Mouse (Mus musculus) kidney, adult 2 months (tissue): ENCODE measurements around the gene Cers1. TPM values are rescaled to one million over a fixed set of nuclear protein-coding genes. Genes with fewer than 3 reads are reported as not detected.

Experiments
- DNase-seq: peaks from one replicate; pipeline ENCODE4 v3.0.0; 2021
- H3K27ac ChIP-seq: fragments of 200-500 bp; 2 replicates; pipeline ENCODE4 v1.5.1; 2012; ENCODE audit warnings: low read depth, low read length, control low read depth, inconsistent platforms; ENCODE audit not compliant: insufficient read depth
- H3K27me3 ChIP-seq: fragments of 200-500 bp; replicated peaks from 2 replicates; pipeline ENCODE4 v1.6.1; 2012; ENCODE audit warnings: mild to moderate bottlenecking, moderate library complexity, low read length, inconsistent platforms; ENCODE audit not compliant: control insufficient read depth, insufficient read depth
- H3K36me3 ChIP-seq: fragments of 200-500 bp; 2 replicates; pipeline ENCODE4 v1.6.1; 2012; ENCODE audit warnings: mild to moderate bottlenecking, moderate library complexity, low read length, inconsistent platforms; ENCODE audit not compliant: control insufficient read depth, insufficient read depth
- H3K4me1 ChIP-seq: fragments of 200-500 bp; 2 replicates; pipeline ENCODE4 v1.6.1; 2011; ENCODE audit warnings: low read length; ENCODE audit not compliant: control insufficient read depth, insufficient read depth
- H3K4me3 ChIP-seq: fragments of 200-500 bp; 2 replicates; pipeline ENCODE4 v1.5.1; 2011; ENCODE audit warnings: mild to moderate bottlenecking, low read depth, low read length, control low read depth; ENCODE audit not compliant: insufficient read depth
- CTCF ChIP-seq: fragments of 200-500 bp; conservative IDR thresholded peaks from 2 replicates; pipeline ENCODE4 v1.5.1; 2011; ENCODE audit warnings: low read depth, mild to moderate bottlenecking, control low read depth, low read length, moderate library complexity, mixed read lengths; ENCODE audit not compliant: insufficient read depth, insufficient read length
- POLR2A ChIP-seq: fragments of 200-500 bp; IDR thresholded peaks from one replicate; pipeline ENCODE4 v1.6.1; 2011; ENCODE audit warnings: low read depth, low read length, control low read depth
- WGBS: fragments of 180-500 bp; shearing (Covaris S2); methylation state at CpG from one replicate; pipeline ENCODE4 v1.1.7; 2018; 5-methylcytosine and 5-hydroxymethylcytosine counted together
- polyA plus RNA-seq: library from polyadenylated mRNA; depleted of rRNA; stranded (reverse); fragments of >200 nt; gene quantifications from 2 replicates; pipeline ENCODE4 v1.2.3, GENCODE M21; 2012

Gene Cers1
- polyA plus RNA-seq, 1 experiment, result 0.66 TPM

GRCm38 (mm10) chr8:70278175-70278574 is 37.4 kb upstream of the Cers1 start:
- Histone ChIP-seq H3K36me3 (no peaks in the 10 kb centered on the region), H3K4me3 (no peak overlapping the region), H3K27ac (no peak overlapping the region), H3K27me3 (no peaks in the 10 kb centered on the region), H3K4me1 (peaks cover 7% of the 10 kb centered on the region)
- no peak for TF ChIP-seq POLR2A
- no peak for TF ChIP-seq CTCF
- no peak for DNase-seq
- 49% methylated on average over 15 of the region's 15 CpGs for WGBS

GRCm38 (mm10) chr8:70279266-70279665 is 36.3 kb upstream of the Cers1 start:
- WGBS, result 63% methylated on average over 8 of the region's 8 CpGs
- Histone ChIP-seq H3K27ac (no peak overlapping the region), H3K36me3 (no peaks in the 10 kb centered on the region), H3K4me3 (no peak overlapping the region), H3K27me3 (no peaks in the 10 kb centered on the region), H3K4me1 (peaks cover 4% of the 10 kb centered on the region; the same call in 1 of the 2 replicates)
- no peak for TF ChIP-seq CTCF
- no peak for TF ChIP-seq POLR2A
- no peak for DNase-seq

GRCm38 (mm10) chr8:70281001-70281400 is 34.6 kb upstream of the Cers1 start:
- Histone ChIP-seq H3K4me3 (no peak overlapping the region), H3K27me3 (no peaks in the 10 kb centered on the region), H3K27ac (no peak overlapping the region), H3K4me1 (peaks cover 4% of the 10 kb centered on the region; the same call in 1 of the 2 replicates), H3K36me3 (no peaks in the 10 kb centered on the region)
- WGBS, result 50% methylated on average over 3 of the region's 3 CpGs
- DNase-seq, result no peak
- no peak for TF ChIP-seq CTCF
- no peak for TF ChIP-seq POLR2A

- Histone ChIP-seq H3K27ac (peak within 1 kb of the TSS; percentile 7), H3K4me3 (peak within 1 kb of the TSS; percentile 88), H3K27me3 (no peaks in the 10 kb centered on the region), H3K36me3 (no peaks in the 10 kb centered on the region), H3K4me1 (peaks cover 4% of the 10 kb centered on the region; the same call in 1 of the 2 replicates)
- DNase-seq, result peak; percentile 94
- 1% methylated on average over 32 of the region's 36 CpGs for WGBS
- peak; percentile 60 for TF ChIP-seq CTCF
- no peak for TF ChIP-seq POLR2A
These were observed 32.9 kb upstream of the Cers1 start, which contains the start of gene Homer3 for GRCm38 (mm10) chr8:70282603-70283135. Gene Homer3 (plus strand): TSS chr8:70282827.

- Histone ChIP-seq H3K27ac (0 out of 2 replicates have a peak overlapping the region, but pooled peaks have one; percentile 7), H3K4me1 (peaks cover 4% of the 10 kb centered on the region; the same call in 1 of the 2 replicates), H3K27me3 (no peaks in the 10 kb centered on the region), H3K4me3 (peak overlapping the region; percentile 88), H3K36me3 (no peaks in the 10 kb centered on the region)
- DNase-seq, result peak; percentile 28
- TF ChIP-seq CTCF (no peak), POLR2A (no peak)
- 2% methylated on average over 55 of the region's 55 CpGs for WGBS
These were observed 32.2 kb upstream of the Cers1 start for GRCm38 (mm10) chr8:70283136-70284077.

- TF ChIP-seq CTCF (no peak), POLR2A (no peak)
These were observed 31.2 kb upstream of the Cers1 start for GRCm38 (mm10) chr8:70284421-70284820.

GRCm38 (mm10) chr8:70285304-70285703 is 30.3 kb upstream of the Cers1 start:
- 95% methylated on average over 15 of the region's 15 CpGs for WGBS
- TF ChIP-seq POLR2A (no peak), CTCF (no peak)
- Histone ChIP-seq H3K4me3 (no peak overlapping the region), H3K27me3 (no peaks in the 10 kb centered on the region), H3K36me3 (no peaks in the 10 kb centered on the region), H3K4me1 (peaks cover 4% of the 10 kb centered on the region; the same call in 1 of the 2 replicates), H3K27ac (no peak overlapping the region)
- no peak for DNase-seq

More at GRCm38 (mm10) chr8:70284421-70284820, 31.2 kb upstream of the Cers1 start:
- 53% methylated on average over 5 of the region's 5 CpGs for WGBS
- no peak for DNase-seq
- peaks cover 4% of the 10 kb centered on the region; the same call in 1 of the 2 replicates for H3K4me1 ChIP-seq
- H3K27me3 ChIP-seq, result no peaks in the 10 kb centered on the region
- H3K4me3 ChIP-seq, result no peak overlapping the region
- H3K36me3 ChIP-seq, result no peaks in the 10 kb centered on the region
- no peak overlapping the region for H3K27ac ChIP-seq
